Mouse (Mus musculus): Measurements from ENCODE around the gene Disp3.
A peak's percentile ranks its signal among the peaks of the same experiment; 100 is the strongest.

Disp3 gene

DNA sequence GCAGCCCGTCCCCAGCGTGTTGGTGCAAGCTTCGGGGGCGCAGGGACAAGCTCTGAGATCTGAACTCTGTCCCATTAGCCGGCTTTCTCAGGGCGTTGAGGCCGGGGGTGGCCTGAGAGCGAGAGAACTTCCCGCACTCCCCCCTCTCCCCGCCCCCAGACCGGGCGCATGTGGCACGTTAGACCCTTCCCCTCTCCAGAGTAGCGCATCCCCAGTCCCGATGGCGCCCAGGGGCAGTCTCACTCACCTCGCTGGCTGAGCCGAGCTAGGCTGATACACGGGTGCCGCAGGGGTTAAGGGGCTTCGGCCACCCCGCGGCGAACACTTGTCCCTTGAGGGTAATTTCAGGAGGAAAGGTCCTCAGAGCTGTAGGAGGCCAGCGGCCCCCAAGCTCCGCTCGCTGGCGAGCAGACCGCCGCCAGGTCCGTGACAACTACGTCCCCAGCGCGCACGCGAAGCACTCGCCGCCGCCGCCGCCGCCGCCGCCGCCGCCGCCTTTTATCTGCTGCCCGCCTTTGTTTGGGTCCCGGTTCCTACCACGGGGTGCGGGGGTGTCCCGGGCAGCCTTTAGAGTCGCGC lies at the start of gene Disp3:
Disp3 (minus strand) TSS at position 490 of the 579 bp plus-strand sequence.
- DNase-seq (ENCODE audit: low read depth, low spot score) = no peak

GRCm38 (mm10) chr4:148330269-148330668 lies 42.5 kb upstream of the Disp3 start:
- no peak for DNase-seq (ENCODE audit: low read depth, low spot score)

GRCm38 (mm10) chr4:148329431-148329830 lies 41.7 kb upstream of the Disp3 start:
- no peak for DNase-seq (ENCODE audit: low read depth, low spot score)

- no peak for DNase-seq (ENCODE audit: low read depth, low spot score)
Observed at GRCm38 (mm10) chr4:148328237-148328636, 40.5 kb upstream of the Disp3 start.

- no peak for DNase-seq (ENCODE audit: low read depth, low spot score)
Observed at GRCm38 (mm10) chr4:148327266-148327997, 39.7 kb upstream of the Disp3 start.

DNA sequence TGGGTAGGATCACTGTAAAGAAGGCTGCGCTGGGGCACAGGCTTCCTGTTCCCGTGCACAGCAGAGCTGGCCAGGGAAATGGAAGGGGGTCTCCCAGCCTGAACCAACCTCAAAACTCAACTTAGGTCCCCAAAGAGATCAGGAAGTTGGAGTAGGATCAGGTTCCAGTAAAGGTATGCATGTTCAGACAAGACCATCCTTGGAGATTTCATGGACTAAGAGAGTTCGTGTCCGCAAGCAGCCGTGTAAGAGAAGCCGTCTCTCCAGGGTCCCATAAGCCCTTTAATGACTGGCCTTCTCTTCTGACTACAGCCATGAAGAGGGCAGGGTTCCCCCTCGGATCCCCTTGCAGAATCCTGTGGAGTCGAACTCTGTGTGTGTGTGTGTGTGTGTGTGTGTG lies 39.0 kb upstream of the Disp3 start:
- no peak for DNase-seq (ENCODE audit: low read depth, low spot score)

DNA sequence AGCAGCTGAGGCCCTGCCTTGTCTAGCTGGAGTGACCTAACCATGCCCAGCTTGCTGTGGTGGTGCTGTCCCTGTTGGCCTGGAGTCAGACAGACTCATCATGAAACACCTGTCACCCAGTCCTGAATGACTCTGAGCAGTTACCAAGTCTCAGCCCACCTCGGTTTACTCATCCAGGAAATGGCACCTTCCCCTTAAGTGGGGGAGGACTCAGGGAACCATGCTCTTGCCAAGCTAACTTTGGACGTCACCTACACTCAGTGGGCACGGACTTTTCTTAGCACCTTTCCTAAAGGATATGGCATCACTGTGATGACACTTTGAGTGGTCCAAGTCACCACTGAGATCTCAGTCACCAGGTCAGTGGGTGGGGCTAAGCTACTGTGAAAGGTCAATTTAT lies 38.2 kb upstream of the Disp3 start:
- DNase-seq (ENCODE audit: low read depth, low spot score) = no peak

DNA sequence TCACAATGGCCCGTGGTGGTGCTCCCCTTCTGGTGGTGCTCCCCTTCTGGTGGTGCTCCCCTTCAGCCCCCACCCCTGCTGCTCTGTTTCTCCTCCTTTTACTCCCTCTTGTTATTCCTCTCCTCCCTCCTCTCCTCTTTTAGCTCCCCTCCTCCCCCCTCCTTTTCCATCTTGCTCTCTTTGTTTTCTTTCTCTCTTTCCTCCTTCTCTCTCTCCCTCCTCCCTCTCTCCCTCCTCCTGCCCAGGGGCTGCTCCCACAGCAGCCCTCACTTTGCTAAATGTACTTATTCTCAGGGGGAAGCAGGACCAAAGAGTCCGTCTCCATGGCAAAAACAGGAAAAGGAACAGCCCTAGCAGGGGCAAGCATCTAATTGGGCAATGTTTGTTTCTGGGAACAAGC lies 37.3 kb upstream of the Disp3 start:
- DNase-seq (ENCODE audit: low read depth, low spot score) = no peak

- DNase-seq (ENCODE audit: low read depth, low spot score) = no peak
Observed at GRCm38 (mm10) chr4:148322152-148322551, 34.4 kb upstream of the Disp3 start.

DNA sequence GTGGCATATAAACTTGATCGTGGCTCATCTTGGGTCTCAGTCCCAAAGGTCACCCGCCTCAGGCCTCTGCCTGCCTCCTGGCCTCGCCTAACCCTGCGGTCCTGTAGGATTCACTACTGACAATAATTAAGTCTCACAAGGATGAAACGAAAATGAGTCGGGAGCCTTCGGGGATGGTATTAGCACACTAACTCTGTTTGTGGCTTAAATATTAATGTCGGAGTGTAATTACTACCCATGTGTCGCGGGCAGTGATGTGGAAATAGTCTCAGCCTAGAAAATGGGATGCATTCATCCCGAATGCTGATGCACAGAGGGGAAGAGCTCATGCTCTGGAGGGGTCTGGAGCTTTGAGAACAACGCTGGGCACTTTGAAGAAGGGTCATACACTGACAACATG lies 31.6 kb upstream of the Disp3 start:
- DNase-seq (ENCODE audit: low read depth, low spot score) = no peak

GRCm38 (mm10) chr4:148315377-148316175 lies 27.8 kb upstream of the Disp3 start:
- DNase-seq (ENCODE audit: low read depth, low spot score) = no peak

DNA sequence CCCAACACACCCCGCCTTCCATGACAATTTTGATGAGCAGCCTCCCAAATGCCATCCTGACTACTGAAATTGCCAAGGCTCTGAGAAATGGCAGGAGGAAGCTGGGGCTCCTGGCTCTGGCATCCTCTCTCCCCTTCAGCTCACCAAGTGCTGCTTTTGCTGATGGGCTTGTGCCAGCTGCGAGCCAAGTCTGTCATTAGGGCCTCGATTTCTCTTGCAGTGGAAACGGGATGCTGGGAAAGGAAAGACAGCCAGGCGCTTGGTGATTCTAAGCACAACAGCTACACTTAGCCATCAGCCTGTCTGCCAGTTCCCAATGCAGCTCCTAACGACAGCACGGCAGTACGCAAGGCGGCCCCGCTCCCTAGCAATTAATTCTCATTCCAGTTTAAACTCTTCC lies 26.6 kb upstream of the Disp3 start:
- no peak for DNase-seq (ENCODE audit: low read depth, low spot score)

DNA sequence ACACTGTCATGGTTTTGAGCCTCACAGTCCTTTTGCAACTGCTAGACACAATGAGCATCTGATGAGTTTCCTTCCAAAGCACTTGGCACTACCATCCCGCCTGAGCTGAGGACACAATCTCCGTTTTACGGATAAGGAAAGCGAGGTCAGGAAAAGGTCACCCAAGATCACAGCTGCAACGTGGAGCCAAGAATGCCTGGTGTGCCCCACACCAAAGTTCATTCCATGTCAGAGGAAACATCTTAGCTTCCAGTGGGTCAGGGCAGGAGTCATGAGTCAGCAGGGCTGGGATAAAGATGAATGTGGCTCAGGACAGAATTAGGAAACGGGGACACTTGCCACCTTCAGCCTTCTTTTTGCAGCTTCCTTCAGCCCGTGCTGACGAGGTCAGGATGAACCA lies 25.8 kb upstream of the Disp3 start:
- no peak for DNase-seq (ENCODE audit: low read depth, low spot score)

DNA sequence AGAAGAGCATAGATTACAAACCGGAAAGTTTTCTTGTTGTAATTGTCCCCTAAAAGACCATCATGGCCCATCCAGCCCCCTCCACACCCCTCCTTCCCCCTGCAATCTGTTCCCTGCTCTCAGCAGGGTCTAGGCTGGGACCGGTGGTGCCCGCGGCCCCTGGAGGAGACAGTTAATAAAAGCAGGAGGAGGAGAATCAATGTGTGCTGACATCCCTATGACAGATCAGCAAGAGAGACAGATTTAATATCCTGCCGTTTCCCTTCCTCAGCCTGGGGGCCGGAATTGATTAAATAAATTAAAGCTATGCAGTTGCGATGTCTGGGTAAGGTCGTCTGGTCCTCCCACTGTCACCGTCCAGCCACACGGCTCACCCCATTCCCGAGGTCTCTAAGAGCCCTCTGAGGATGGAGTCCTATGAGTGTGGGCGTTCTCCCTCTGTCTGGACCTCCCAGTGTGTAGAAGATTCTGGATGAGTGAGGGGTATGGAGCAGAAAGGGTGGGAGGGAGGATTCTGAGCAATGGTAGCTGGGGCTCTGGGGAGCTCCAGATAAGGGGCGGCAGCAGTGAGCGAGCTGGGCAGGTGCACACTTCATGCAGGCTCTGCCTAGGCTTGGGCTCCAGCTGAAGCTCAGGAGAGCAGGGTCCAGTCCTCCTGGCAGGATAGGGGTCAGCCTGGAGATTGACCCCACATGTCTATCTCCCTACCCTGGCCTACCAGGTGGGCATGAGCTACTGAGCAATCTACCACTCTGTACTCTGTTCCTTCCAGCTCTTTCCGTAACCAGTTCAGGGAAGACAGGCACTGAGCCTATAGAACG lies 24.7 kb upstream of the Disp3 start:
- DNase-seq (ENCODE audit: low read depth, low spot score) = no peak

- no peak for DNase-seq (ENCODE audit: low read depth, low spot score)
Observed at GRCm38 (mm10) chr4:148310845-148311244, 23.1 kb upstream of the Disp3 start.

- no peak for DNase-seq (ENCODE audit: low read depth, low spot score)
Observed at GRCm38 (mm10) chr4:148310126-148310525, 22.4 kb upstream of the Disp3 start.

DNA sequence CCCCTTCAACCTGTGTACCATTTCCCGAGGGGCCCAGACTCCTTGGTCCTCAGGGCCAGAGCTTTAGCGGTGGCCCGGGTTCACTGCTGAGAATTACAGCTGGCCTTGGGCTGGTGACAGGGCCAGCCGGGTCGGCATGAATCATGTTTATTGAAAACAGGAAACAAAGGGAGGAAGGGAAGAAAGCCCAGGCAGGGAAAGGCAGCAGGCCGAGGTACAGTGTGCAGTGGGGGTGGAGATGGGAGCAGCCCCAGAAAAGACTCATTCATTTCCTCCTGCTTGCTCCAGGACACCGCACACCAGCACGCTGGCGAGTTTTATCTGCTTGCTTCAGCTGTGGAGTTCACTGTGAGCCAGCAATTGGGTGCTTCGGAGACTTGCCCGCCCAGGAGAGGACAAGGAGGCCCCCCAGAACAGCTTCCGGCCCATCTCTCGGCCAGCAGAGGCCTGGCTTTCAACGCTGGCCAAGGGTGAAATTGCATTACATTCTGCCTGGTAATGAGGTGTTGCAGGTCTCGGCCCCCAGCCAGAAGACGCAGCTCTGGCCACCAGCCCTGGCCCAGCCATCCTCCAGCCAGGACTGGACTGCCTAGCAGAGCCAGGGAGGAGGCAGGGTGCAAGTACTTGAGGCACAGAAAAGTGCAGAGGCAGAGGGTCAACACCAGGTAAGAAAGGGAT lies 18.8 kb upstream of the Disp3 start:
- DNase-seq (ENCODE audit: low read depth, low spot score) = no peak

GRCm38 (mm10) chr4:148298720-148299119 lies 11.0 kb upstream of the Disp3 start:
- DNase-seq (ENCODE audit: low read depth, low spot score) = no peak

DNA sequence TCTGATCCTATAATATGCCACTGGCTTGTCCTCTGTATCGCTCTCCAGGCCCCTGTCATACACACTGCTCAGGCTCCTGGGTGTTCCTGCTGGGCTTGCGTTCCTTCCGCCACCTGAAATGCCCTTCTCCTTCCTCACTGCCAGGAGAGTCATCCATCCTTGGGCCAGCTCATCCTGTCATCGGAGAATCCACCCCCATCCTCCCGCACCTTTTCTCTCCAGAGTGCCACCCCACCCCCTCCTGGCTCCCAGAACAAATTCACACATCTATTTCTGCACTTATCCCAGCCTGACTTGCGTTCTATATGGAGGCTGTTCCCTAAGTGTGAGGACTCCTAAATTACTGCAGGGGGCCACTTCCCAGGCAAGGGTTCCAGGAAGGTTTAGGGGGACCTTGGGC lies 9.9 kb upstream of the Disp3 start:
- DNase-seq (ENCODE audit: low read depth, low spot score) = no peak

DNA sequence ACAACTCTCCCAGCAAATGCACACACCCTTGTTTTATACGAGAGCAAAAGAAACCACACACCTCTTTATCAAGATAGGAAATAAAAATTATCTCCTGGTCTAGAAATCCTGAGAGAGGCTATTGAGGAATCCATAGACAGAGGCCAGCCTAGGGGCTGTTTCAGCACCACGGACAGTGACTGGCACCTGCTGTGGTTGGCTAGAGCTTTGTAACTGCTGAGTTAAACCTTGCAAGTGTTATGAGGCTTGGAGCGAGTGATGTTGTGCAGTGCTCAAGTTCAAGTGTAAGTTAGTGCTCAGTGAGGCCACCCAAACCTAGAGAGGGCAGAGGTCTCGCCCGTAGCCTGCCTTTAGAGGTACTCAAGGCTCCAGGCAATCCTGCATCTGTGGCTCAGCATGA lies 5.6 kb upstream of the Disp3 start:
- peak; percentile 61 for DNase-seq (ENCODE audit: low read depth, low spot score)

GRCm38 (mm10) chr4:148291849-148292248 lies 4.1 kb upstream of the Disp3 start:
- DNase-seq (ENCODE audit: low read depth, low spot score) = no peak

Data from embryo, embryonic 11.5 days (tissue).